Mouse (Mus musculus): ENCODE measurements around the gene Baiap2. TPM values are rescaled to one million over a fixed set of nuclear protein-coding genes. Genes with fewer than 3 reads are reported as not detected.

Gene Baiap2
- total RNA-seq, 2 experiments from 2014 or later: 4.4 to 12.0 TPM

- intact Hi-C loops (cut with DNase I): no loop called here
- no peak for DNase-seq
Measured at GRCm38 (mm10) chr11:119918521-119918920, 24.0 kb upstream of the Baiap2 start.

- intact Hi-C loops (cut with DNase I): no loop called here
- DNase-seq: no peak
Measured at GRCm38 (mm10) chr11:119919432-119919831, 23.1 kb upstream of the Baiap2 start.

- intact Hi-C loops (cut with DNase I): no loop called here
- peak; percentile 50 to 77 for DNase-seq
Measured at GRCm38 (mm10) chr11:119919897-119920296, 22.7 kb upstream of the Baiap2 start.

- no peak for DNase-seq
- intact Hi-C loops (cut with DNase I): no loop called here
Measured at GRCm38 (mm10) chr11:119920668-119921067, 21.9 kb upstream of the Baiap2 start.

GRCm38 (mm10) chr11:119925176-119925575 lies 17.4 kb upstream of the Baiap2 start:
- intact Hi-C loops (cut with DNase I): no loop called here
- DNase-seq: no peak

- intact Hi-C loops (cut with DNase I): no loop called here
- no peak for DNase-seq
Measured at GRCm38 (mm10) chr11:119926762-119927161, 15.8 kb upstream of the Baiap2 start.

GRCm38 (mm10) chr11:119928023-119928681 lies 14.4 kb upstream of the Baiap2 start:
- intact Hi-C loops (cut with DNase I): no loop called here
- peak; percentile 58 to 65 for DNase-seq

GRCm38 (mm10) chr11:119929603-119930265 lies 12.8 kb upstream of the Baiap2 start:
- intact Hi-C loops (cut with DNase I): no loop called here
- no peak for DNase-seq

- DNase-seq: no peak
- intact Hi-C loops (cut with DNase I): no loop called here
Measured at GRCm38 (mm10) chr11:119931809-119932208, 10.8 kb upstream of the Baiap2 start.

GRCm38 (mm10) chr11:119933142-119933541 lies 9.4 kb upstream of the Baiap2 start:
- DNase-seq: peak; percentile 34 to 49

GRCm38 (mm10) chr11:119933819-119934583 lies 8.6 kb upstream of the Baiap2 start:
- no peak for DNase-seq
- intact Hi-C loops (cut with DNase I): no loop called here

More at GRCm38 (mm10) chr11:119933142-119933541, 9.4 kb upstream of the Baiap2 start:
- intact Hi-C loops (cut with DNase I): no loop called here

- DNase-seq: no peak
- intact Hi-C loops (cut with DNase I): loop anchor here (1.0 kb wide), 1 partner anchor 57 kb away; no protein-coding TSS in a partner anchor
Measured at GRCm38 (mm10) chr11:119934773-119935172, 7.8 kb upstream of the Baiap2 start.

- DNase-seq: peak; percentile 69 to 76
- intact Hi-C loops (cut with DNase I): loop anchor here (1.0 kb wide), 1 partner anchor 56 kb away; no protein-coding TSS in a partner anchor
Measured at GRCm38 (mm10) chr11:119935457-119935856, 7.1 kb upstream of the Baiap2 start.

GRCm38 (mm10) chr11:119936456-119936855 lies 6.1 kb upstream of the Baiap2 start:
- no peak for DNase-seq
- intact Hi-C loops (cut with DNase I): no loop called here

- intact Hi-C loops (cut with DNase I): no loop called here
- no peak for DNase-seq
Measured at GRCm38 (mm10) chr11:119937216-119937615, 5.3 kb upstream of the Baiap2 start.

- DNase-seq: no peak
Measured at GRCm38 (mm10) chr11:119937772-119938502, 4.6 kb upstream of the Baiap2 start.

GRCm38 (mm10) chr11:119939073-119939710 lies 3.4 kb upstream of the Baiap2 start:
- intact Hi-C loops (cut with DNase I): no loop called here
- DNase-seq: no peak

More at GRCm38 (mm10) chr11:119937772-119938502, 4.6 kb upstream of the Baiap2 start:
- intact Hi-C loops (cut with DNase I): no loop called here

- intact Hi-C loops (cut with DNase I): loop anchor here (5.0 kb wide), 1 partner anchor 148 kb away; the partner anchor contains the start of gene Cep131
Measured at GRCm38 (mm10) chr11:119939711-119940106, 2.9 kb upstream of the Baiap2 start.

GRCm38 (mm10) chr11:119940142-119940541 lies 2.4 kb upstream of the Baiap2 start:
- intact Hi-C loops (cut with DNase I): loop anchor here (5.0 kb wide), 1 partner anchor 147 kb away; the partner anchor contains the start of gene Cep131

More at GRCm38 (mm10) chr11:119939711-119940106, 2.9 kb upstream of the Baiap2 start:
- no peak for DNase-seq

GRCm38 (mm10) chr11:119941794-119942193 lies 769 bp upstream of the Baiap2 start:
- intact Hi-C loops (cut with DNase I): loop anchor here (2.0 to 5.0 kb wide), 2 partner anchors 25 to 146 kb away; partner anchors contain the start of gene Cep131
- no peak for DNase-seq

More at GRCm38 (mm10) chr11:119940142-119940541, 2.4 kb upstream of the Baiap2 start:
- DNase-seq: no peak

Data from heart, postnatal 36 days (tissue).